Mouse (Mus musculus) heart, adult 2 months (tissue): Measurements from ENCODE around the gene Zfp189.

ENCODE experiments used
- CTCF ChIP-seq: fragments of 200-600 bp; IDR thresholded peaks from 2 replicates; pipeline ENCODE4 v1.8.1; 2022; ENCODE audit warnings: antibody characterized with exemption, mild to moderate bottlenecking, moderate library complexity
- POLR2A ChIP-seq: fragments of 200-500 bp; IDR thresholded peaks from 2 replicates; pipeline ENCODE4 v1.6.1; 2011; ENCODE audit warnings: mild to moderate bottlenecking, low read depth, low read length, control low read depth; ENCODE audit not compliant: insufficient read depth

- TF ChIP-seq POLR2A: no peak
- TF ChIP-seq CTCF: no peak
Observed at GRCm38 (mm10) chr4:49473435-49474100, 47.4 kb upstream of the Zfp189 start, which contains the start of gene Acnat1.
